Mouse (Mus musculus) thymus, adult 2 months (tissue): ENCODE measurements around the gene Atic.

ENCODE experiments used
- CTCF ChIP-seq: fragments of 200-500 bp; IDR thresholded peaks from 2 replicates; pipeline ENCODE4 v1.5.1; 2012; ENCODE audit warnings: mild to moderate bottlenecking, control low read depth, low read length, moderate library complexity, borderline replicate concordance; ENCODE audit not compliant: control insufficient read depth, poor library complexity, insufficient read depth; ENCODE audit errors: extremely low read depth
- POLR2A ChIP-seq: fragments of 200-500 bp; IDR thresholded peaks from 2 replicates; pipeline ENCODE4 v1.6.1; 2012; ENCODE audit warnings: mild to moderate bottlenecking, low read length, control low read depth, moderate library complexity; ENCODE audit not compliant: control insufficient read depth, poor library complexity, insufficient read depth; ENCODE audit errors: extremely low read depth

DNA sequence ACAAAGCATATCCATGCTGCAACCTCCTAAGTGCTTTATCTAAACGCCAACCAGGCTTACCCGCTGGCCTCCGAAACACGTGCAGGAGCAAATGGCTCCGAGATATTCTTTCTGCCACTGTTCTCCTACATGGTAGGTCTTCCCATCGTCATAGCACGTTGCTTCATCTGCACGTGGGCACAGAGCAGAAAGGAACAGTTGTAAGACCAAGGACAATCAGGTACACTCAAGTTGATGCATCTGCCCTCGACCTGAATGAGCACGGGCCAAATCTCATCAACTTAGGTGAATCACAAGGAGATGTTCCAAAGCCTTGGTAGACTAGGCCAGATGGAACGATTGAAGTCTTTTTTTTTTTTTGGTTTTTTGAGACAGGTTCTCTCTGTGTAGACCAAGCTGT is 33.1 kb downstream of the Atic start:
- TF ChIP-seq CTCF (no peak), POLR2A (no peak)
